Mouse (Mus musculus) cerebellum, adult 2 months (tissue): ENCODE measurements around the gene Peli1.

ENCODE experiments used
- CTCF ChIP-seq: fragments of 200-500 bp; IDR thresholded peaks from 2 replicates; pipeline ENCODE4 v1.5.1; 2011; ENCODE audit warnings: low read depth, mild to moderate bottlenecking, control low read depth, low read length, moderate library complexity, borderline replicate concordance; ENCODE audit not compliant: insufficient read depth
- POLR2A ChIP-seq: fragments of 200-500 bp; IDR thresholded peaks from 2 replicates; pipeline ENCODE4 v1.6.1; 2011; ENCODE audit warnings: low read length, control low read depth, borderline replicate concordance; ENCODE audit not compliant: insufficient read depth

DNA sequence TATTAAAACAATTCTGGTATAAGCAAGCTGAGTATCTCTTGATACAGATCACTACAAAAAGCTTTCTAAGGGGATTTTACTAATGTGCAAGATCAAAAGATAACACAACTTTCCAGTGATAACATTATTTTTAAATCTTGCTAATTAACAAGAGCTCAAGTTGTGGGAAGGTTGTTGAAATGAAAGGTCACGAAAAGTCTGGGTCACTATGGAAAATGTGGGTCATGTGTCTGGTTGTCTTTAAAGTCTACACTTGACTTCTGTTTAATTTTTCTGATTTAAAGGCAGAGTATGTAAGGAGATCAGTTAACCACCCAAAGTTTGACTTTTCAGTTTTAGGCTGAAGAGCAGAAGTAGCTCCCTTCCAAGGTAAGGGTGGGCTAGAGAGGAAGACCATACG lies 90.5 kb downstream of the Peli1 start:
- TF ChIP-seq CTCF (no peak), POLR2A (no peak)
